Mouse (Mus musculus) MEL-GATA-1-ER (cell line): ENCODE data around the gene Trp73.
A peak's percentile ranks its signal among the peaks of the same experiment; 100 is the strongest.

ENCODE experiments used
- DNase-seq: peaks from one replicate; pipeline ENCODE4 v3.0.0-alpha.2; 2012; ENCODE audit warnings: low read depth; ENCODE audit errors: extremely low read depth

Trp73 gene

DNA sequence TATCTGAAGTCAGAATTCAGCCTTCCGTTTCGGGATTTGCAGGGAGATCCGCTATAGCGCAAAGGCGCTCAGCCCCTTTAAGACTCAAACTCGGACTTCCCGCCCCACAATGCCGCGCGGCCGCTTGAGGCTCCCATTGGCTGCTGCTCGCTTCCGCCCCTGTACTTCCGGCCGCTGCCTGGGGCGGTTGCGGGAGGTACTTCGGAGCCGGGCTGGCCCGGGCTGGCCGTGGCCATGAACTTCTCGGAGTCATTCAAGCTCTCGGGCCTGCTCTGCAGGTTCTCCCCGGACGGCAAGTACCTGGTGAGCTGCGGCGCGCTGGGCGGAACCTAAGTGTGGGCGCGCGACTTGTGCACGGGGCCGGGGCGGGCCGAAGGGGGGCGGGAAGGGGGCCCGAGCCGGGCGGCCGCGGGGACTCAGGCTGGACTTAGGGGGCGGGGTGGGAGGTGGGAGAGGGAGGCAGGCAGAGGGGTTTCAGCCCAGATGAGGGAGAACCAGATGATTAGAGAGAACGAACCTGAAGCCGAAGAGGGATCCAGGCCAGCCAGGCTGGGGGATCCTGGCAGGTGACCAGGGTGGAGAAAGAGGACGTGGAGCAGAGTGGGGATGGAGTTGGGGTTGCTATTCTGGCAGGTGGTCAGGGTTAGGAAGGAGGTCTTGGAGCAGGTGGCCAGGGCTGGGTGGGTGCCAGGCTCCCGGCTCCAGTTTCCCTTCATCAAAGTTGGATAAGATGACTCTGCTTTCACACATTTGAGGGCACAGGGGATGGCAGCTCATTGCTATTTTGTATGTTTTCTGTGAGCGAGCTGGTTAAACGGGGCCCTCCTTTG, 2.4 kb upstream of the Trp73 start, which contains the start of gene Wrap73:
Gene Wrap73, plus strand, starts transcription at position 162 of the 830 bp plus-strand sequence.
- DNase-seq: peak; percentile 69

- DNase-seq: no peak
These were observed 1.2 kb upstream of the Trp73 start for GRCm38 (mm10) chr4:154141009-154141867.

DNA sequence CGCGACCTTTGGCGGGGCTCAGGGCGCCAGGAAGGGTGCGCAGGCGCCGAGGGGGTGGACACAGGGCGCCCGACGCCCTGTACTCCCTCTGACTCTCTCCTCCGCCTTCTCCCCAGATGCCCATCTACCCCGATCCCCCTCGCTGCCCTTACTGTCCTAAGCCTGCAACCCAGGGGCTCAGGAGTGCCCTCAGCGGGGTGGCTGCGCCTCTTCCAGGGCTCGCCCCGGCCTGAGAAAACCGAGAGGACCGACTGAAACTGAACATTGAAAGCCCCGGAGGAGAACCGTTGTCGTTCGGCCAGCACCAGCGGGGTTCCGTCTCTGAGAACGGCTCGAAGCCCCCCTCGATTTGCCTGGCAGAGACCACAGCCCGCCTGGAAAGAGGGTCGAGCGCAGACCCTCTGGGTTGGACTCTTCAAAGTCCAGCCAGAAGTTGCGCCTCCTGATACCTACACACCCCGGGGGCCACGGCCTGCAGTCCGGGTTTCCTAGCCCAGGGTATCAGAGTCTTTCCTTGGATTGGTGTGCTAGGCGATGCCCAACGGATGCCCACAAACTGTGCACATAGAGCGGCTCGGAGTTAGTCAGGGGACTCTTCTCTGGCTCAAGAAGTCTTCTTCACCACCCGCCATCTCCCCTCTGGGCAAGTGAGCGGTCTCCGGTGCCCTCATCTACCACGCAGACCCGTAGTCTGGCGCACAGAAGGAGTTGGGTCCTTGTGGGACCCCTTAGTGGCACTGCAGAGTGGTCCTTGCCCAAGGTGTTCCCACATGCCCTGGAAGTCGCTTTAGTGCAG, 403 bp upstream of the Trp73 start:
- DNase-seq: no peak

DNA sequence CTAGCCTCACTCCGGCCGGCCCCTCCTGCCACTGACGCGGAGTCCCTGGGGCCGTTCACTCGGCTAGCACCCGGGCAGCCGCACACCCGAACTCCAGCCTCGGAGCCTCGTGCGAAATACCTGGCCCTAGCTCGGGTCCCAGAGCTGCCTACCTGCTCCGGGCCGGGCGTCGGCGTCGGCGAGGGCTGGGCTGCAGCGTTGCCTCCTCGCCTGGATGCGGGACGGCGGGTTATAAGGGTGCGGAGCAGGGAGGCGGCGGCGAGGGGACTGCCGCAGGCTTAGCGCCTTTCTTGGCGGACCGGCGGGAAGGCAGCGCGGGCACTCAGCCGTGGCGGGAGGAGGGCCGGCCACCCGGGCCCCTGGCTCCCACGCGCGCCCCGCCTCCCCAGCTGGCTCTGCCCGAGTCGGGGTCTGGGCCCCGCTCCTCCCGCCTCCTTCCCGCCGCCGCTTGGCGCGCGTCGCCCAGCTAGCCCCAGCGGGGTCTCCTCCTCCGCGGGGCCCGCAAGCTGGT, 282 bp downstream of the Trp73 start:
- DNase-seq: no peak

DNA sequence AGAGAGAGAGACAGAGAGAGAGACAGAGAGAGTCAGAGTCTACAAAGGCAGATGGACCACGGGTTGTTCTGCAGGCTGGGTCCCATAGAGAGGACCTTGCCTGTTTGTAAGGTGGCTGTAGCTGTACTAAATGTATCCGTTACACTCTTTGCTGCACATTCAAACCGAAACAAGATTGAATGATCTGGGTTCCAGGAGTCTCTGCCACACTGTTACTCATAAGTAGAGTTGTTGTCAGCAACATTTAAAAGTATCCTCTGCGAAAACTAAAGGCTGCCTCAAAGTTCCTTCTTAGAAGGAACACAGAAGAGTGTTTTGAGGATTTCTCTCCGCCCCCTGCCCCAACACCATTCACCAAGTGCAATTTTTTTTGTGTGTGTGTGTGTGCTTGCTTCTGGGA, 2.9 kb downstream of the Trp73 start:
- no peak for DNase-seq

- DNase-seq: no peak
These were observed 5.2 kb downstream of the Trp73 start for GRCm38 (mm10) chr4:154134803-154135202.

DNA sequence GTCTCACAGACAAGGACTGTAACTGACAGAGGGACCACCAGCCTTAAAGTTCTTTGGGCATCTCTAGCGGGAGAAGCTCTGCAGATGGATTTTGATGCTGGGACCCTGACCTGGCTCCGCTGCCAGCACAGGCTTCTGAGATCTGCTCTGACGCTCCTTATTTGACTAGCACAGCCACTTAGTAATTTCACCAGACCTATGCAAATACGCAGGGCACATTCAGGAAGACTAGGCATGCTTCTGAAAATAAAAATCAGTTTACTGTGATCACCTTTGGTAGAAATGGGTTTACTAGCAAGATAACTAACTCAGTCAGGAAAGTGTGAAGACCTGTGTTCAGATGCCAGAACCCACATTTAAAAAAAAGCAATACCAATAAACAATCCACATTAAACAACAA, 8.1 kb downstream of the Trp73 start:
- no peak for DNase-seq

- no peak for DNase-seq
These were observed 10.1 kb downstream of the Trp73 start for GRCm38 (mm10) chr4:154129950-154130349.

- no peak for DNase-seq
These were observed 12.7 kb downstream of the Trp73 start for GRCm38 (mm10) chr4:154127273-154127672.

GRCm38 (mm10) chr4:154125202-154125601, 14.8 kb downstream of the Trp73 start:
- DNase-seq: no peak

DNA sequence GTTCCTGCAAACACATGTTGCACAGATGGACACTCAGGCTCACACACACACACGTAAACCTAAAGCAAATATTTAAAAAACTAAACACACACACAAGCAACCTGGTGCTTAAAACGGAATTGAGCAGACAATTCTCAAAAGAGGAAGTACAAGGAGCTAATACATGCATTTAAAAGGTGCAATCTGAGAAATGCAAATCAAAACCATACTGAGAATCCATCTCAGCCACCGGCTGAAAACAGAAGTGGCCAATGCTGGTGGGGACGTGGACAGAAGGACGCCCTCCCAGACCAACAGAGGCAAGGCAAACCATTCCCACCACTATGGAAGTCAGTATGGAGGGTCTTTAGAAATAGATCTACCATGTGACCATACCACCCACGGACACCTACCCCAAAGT, 16.5 kb downstream of the Trp73 start:
- DNase-seq: no peak

DNA sequence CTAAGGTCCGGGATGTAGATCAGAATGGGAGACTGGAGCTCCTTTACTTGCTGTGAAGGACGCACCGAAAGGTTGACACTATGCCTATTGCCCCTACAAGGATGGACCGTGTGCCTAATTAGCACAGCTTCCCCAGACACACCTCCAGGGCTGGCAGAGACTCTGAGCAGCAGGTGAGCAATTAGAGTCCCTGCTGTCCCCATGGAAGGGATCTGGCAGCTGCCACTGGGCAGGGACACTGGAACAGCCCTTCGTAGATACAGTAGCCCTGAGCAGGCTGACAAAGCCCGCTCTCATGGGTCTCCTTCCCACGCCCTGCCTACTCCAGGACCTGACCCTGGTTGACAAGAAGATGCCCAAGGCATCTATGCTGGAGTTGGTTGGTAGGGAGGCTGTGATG, 17.6 kb downstream of the Trp73 start:
- DNase-seq: no peak

GRCm38 (mm10) chr4:154121800-154122199, 18.2 kb downstream of the Trp73 start:
- DNase-seq: no peak

- DNase-seq: no peak
These were observed 20.8 kb downstream of the Trp73 start for GRCm38 (mm10) chr4:154119208-154119607.

DNA sequence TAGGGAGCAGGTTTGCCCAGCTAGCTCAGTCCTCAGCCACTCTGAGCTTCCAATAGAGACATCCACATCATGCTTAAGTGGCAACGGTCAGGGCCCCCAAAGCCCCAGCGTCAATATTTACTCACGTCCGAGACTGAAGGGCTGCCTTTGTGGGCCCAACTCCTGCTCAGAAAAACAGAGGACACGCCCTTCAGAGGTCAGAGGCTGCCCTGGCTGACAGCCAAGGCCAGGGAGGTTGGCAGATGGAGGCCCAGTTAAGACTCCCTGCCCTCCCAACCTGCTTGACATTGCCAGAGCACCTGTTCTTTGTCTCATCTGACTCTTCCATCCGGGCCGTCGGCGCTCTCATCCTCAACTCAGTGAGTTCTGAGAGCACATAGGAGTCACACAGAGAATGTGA, 21.2 kb downstream of the Trp73 start:
- DNase-seq: no peak

GRCm38 (mm10) chr4:154116421-154116820, 23.6 kb downstream of the Trp73 start:
- no peak for DNase-seq

DNA sequence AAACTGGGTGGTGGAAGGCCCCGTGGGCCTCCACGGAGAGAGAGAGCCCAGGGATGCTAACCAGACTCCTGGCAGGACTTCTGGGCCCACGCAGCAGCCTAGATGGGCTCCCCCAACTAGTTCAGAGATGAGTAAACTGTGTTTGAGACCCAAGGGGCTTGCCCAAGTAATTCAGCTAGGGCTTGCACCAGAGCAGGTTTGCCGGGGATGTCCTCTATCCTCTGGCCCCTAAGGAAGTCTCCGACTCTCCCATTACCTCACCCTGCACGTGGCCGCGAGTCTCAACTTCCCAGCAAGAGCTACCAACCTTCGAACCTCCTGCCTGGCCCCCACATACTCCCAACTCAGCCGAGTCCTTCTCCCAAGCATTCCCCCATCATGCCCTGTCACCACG, 30.2 kb downstream of the Trp73 start:
- DNase-seq: no peak

DNA sequence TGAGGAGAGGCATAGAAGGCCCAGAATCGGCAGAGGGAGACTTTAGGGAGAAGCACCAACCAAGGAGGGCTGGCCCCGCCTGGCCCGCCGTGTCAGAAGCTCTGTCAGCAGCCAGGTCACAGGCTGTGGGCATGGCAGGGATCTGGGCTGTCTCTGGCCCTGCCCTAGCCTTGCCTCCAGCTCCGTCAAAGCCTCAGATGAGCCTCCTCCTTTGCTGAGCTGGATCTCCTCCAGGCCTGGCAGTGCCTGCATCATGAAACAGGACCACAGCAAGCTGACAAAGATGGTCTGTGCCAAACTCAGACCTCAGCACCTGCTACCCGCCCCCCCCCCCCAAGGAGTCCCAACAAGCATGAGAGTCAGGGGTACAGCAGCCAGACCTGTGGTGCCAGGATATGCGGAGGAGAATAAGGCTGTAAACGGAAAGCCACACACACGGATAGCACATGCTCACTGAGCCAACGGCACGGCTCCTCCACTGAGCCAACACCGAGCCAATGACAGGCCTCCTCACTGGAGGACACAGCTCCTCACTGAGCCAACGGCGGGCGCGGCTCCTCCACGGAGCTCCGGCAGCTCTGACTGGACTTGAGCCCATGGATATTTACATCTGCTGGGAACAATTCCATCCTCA, 30.7 kb downstream of the Trp73 start:
- DNase-seq: no peak

DNA sequence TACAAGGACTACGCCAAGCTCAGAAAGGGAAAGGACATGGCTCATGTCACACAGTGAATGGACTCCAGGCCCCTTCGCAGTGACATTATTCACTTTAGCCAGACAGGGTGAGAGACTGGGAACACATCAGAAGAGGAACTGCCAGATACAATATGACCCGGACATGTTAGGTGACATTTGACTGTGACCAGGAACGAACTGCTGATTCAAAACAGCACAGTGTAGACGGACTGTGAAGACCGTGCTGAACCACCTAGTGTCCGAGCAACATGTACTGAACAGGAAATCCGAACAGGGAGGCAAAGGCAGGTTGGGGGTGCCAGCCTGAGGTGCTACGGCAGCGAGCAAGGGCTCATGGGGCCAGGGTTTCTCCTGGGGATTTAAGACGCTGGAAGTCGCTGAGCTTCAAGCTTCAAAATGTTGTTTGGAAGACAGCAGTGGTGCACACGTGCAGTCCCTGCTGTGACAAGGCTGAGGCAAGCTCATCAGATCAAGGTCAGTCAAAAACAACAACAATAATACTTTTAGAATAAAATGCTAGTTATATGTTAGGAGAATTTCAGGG, 33.4 kb downstream of the Trp73 start:
- no peak for DNase-seq

GRCm38 (mm10) chr4:154105381-154106001, 34.5 kb downstream of the Trp73 start:
- no peak for DNase-seq
